Mouse (Mus musculus) megakaryocyte, embryonic 14.5 days (primary cell): ENCODE results near the gene Kcnb1.

ENCODE experiments used
- FLI1 ChIP-seq: IDR thresholded peaks from 2 replicates; pipeline ENCODE4 v1.6.1; 2012; ENCODE audit warnings: low read length, inconsistent platforms, mixed read lengths
- GATA1 ChIP-seq: IDR thresholded peaks from 3 replicates; pipeline ENCODE4 v1.6.1; 2012; ENCODE audit warnings: mixed read lengths, low read length, inconsistent platforms, borderline replicate concordance

GRCm38 (mm10) chr2:167048698-167049358, 141.1 kb downstream of the Kcnb1 start:
- no peak for TF ChIP-seq GATA1
- TF ChIP-seq FLI1, result no peak
